Mouse (Mus musculus): ENCODE data around the gene Clrn1.

GRCm38 (mm10) chr3:58822211-58822610 lies 62.9 kb downstream of the Clrn1 start, which contains the start of gene Mindy4b-ps:
- TF ChIP-seq CTCF (IDR thresholded peaks at IDR 0.05; ENCODE audit: low read depth) (no peak), EP300 (IDR thresholded peaks at IDR 0.05; ENCODE audit: low read depth) (no peak)

All from liver, embryonic 14.5 days (tissue).